Mouse (Mus musculus) neural tube, embryonic 11.5 days (tissue): ENCODE results near the gene Slc35b4. TPM values are rescaled to one million over a fixed set of nuclear protein-coding genes. Genes with fewer than 3 reads are reported as not detected.

ENCODE experiments used
- ATAC-seq: fragments of 200-750 bp; cut with Nextera tagmentation; 2 replicates; pipeline ENCODE4 v1.8.0; 2017; ENCODE audit warnings: moderate number of reproducible peaks, mild to moderate bottlenecking, moderate TSS enrichment, moderate library complexity; ENCODE audit not compliant: insufficient read depth, low FRiP score, low TSS enrichment
- DNase-seq: peaks from one replicate; pipeline ENCODE4 v3.0.0-alpha.2; 2015; ENCODE audit warnings: low spot score
- H3K27ac ChIP-seq: fragments of 300-500 bp; sonication (generic); 2 replicates; pipeline ENCODE4 v1.5.1; 2014; ENCODE audit warnings: low read depth, mild to moderate bottlenecking, low read length
- H3K27me3 ChIP-seq: fragments of 300-500 bp; sonication (generic); 2 replicates; pipeline ENCODE4 v1.6.1; 2014; ENCODE audit warnings: mild to moderate bottlenecking, low read length, mixed read lengths; ENCODE audit not compliant: control insufficient read depth, insufficient read depth
- H3K36me3 ChIP-seq: fragments of 300-500 bp; sonication (generic); 2 replicates; pipeline ENCODE4 v1.6.1; 2014; ENCODE audit warnings: mild to moderate bottlenecking, low read length, moderate library complexity, mixed read lengths; ENCODE audit not compliant: control insufficient read depth, insufficient read depth
- H3K4me1 ChIP-seq: fragments of 300-500 bp; sonication (generic); 2 replicates; pipeline ENCODE4 v1.6.1; 2014; ENCODE audit warnings: low read length, mixed read lengths; ENCODE audit not compliant: control insufficient read depth, insufficient read depth
- H3K4me2 ChIP-seq: fragments of 300-500 bp; sonication (generic); 2 replicates; pipeline ENCODE4 v1.6.1; 2014; ENCODE audit warnings: low read depth, mild to moderate bottlenecking, moderate library complexity
- H3K4me3 ChIP-seq: fragments of 300-500 bp; sonication (generic); 2 replicates; pipeline ENCODE4 v1.5.1; 2014; ENCODE audit warnings: low read depth, low read length
- H3K9ac ChIP-seq: fragments of 300-500 bp; sonication (generic); 2 replicates; pipeline ENCODE4 v1.6.1; 2014; ENCODE audit warnings: mild to moderate bottlenecking, low read length
- H3K9me3 ChIP-seq: fragments of 300-500 bp; sonication (generic); 2 replicates; pipeline ENCODE4 v1.6.1; 2016; ENCODE audit warnings: low read length; ENCODE audit not compliant: control insufficient read depth
- WGBS: fragments of 180-500 bp; shearing (Covaris S2); extraction: QIAGEN DNeasy Blood & Tissue Kit; methylation state at CpG from one replicate; pipeline ENCODE4 v1.1.7; 2014; 5-methylcytosine and 5-hydroxymethylcytosine counted together
- polyA plus RNA-seq: library from polyadenylated mRNA; unstranded; fragments of >200 nt; fragmentation: Nextera tagmentation; extraction: Ambion mirVana; gene quantifications from 2 replicates; pipeline ENCODE4 v1.2.1, GENCODE M21; 2014

Slc35b4 gene
- polyA plus RNA-seq, 1 experiment from 2014 or later = 51.2 TPM

GRCm38 (mm10) chr6:34148639-34149038, 28.3 kb downstream of the Slc35b4 start:
- no peak overlapping the region for H3K27ac ChIP-seq
- no peaks in the 10 kb centered on the region for H3K4me1 ChIP-seq
- no peaks in the 10 kb centered on the region for H3K27me3 ChIP-seq
- H3K9me3 ChIP-seq = no peaks in the 10 kb centered on the region
- H3K9ac ChIP-seq = no peak overlapping the region
- H3K36me3 ChIP-seq = no peaks in the 10 kb centered on the region
- DNase-seq (no peak), ATAC-seq (no peak)
- 79% methylated on average over 7 of the region's 7 CpGs for WGBS
- H3K4me3 ChIP-seq = no peak overlapping the region
- H3K4me2 ChIP-seq = no peak overlapping the region

- Histone ChIP-seq H3K9me3 (no peaks in the 10 kb centered on the region), H3K36me3 (no peaks in the 10 kb centered on the region), H3K27me3 (no peaks in the 10 kb centered on the region), H3K4me2 (no peak overlapping the region), H3K9ac (no peak overlapping the region), H3K4me1 (no peaks in the 10 kb centered on the region), H3K27ac (no peak overlapping the region), H3K4me3 (no peak overlapping the region)
- ATAC-seq = no peak
- DNase-seq = no peak
- 77% methylated on average over 3 of the region's 3 CpGs for WGBS
Measured at GRCm38 (mm10) chr6:34148021-34148420, 28.9 kb downstream of the Slc35b4 start.

DNA sequence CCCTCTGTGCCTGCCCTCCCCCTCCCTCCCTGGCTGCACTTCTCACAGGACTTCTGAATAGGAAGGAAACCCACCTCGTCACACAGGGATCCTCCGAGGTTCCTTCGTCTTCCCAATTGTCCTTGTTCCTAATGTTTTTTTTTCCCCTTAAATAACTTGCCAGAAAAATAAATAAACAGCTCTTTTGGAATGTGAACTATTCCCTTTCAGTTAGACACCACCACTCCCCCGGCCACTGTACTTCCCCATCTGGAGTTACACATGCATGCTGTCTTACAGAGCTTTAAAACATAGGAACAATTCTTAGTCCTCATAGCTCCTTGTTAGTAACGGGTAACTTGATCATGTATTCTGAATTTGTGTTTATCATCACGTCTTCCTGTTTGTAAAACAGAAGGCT, 30.9 kb downstream of the Slc35b4 start:
- ATAC-seq (no peak), DNase-seq (no peak)

GRCm38 (mm10) chr6:34142931-34143330, 34.0 kb downstream of the Slc35b4 start:
- no peaks in the 10 kb centered on the region for H3K9me3 ChIP-seq
- H3K4me2 ChIP-seq = no peak overlapping the region
- WGBS = 80% methylated on average over 11 of the region's 11 CpGs
- ATAC-seq (no peak), DNase-seq (no peak)
- H3K36me3 ChIP-seq = no peaks in the 10 kb centered on the region
- H3K4me1 ChIP-seq = no peaks in the 10 kb centered on the region
- no peaks in the 10 kb centered on the region for H3K27me3 ChIP-seq
- H3K27ac ChIP-seq = no peak overlapping the region
- H3K9ac ChIP-seq = no peak overlapping the region
- no peak overlapping the region for H3K4me3 ChIP-seq

More for the DNA sequence above, 30.9 kb downstream of the Slc35b4 start:
- Histone ChIP-seq H3K27me3 (no peaks in the 10 kb centered on the region), H3K9ac (no peak overlapping the region), H3K27ac (no peak overlapping the region), H3K4me1 (no peaks in the 10 kb centered on the region), H3K4me2 (no peak overlapping the region), H3K36me3 (no peaks in the 10 kb centered on the region), H3K4me3 (no peak overlapping the region), H3K9me3 (no peaks in the 10 kb centered on the region)
- 65% methylated on average over 6 of the region's 6 CpGs for WGBS

GRCm38 (mm10) chr6:34138366-34138765, 38.5 kb downstream of the Slc35b4 start:
- Histone ChIP-seq H3K4me3 (no peak overlapping the region), H3K4me1 (no peaks in the 10 kb centered on the region), H3K9ac (no peak overlapping the region), H3K27me3 (no peaks in the 10 kb centered on the region), H3K4me2 (no peak overlapping the region), H3K9me3 (no peaks in the 10 kb centered on the region), H3K36me3 (no peaks in the 10 kb centered on the region), H3K27ac (no peak overlapping the region)
- ATAC-seq = no peak
- DNase-seq = no peak
- 81% methylated on average over 3 of the region's 3 CpGs for WGBS

DNA sequence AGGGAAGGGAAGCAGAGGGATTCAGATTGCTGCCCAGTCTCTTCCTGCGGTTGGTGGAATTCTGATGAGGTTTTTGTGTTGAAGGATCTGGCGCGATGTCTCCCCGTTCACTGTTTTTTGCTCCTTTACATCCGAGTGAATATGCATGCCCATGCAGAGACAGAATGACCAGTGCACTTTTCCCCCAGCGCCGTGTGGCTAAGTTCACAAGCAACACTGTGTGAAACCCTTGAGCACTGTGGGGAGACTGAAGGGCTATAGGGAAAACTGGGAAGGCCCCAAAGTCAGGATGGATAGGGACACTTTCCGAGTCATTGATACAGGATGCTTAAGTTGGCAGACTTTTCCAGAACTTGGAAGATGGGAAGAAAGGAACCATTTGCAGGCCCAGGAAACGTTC, 44.5 kb downstream of the Slc35b4 start:
- Histone ChIP-seq H3K9ac (no peak overlapping the region), H3K4me3 (no peak overlapping the region), H3K36me3 (no peaks in the 10 kb centered on the region), H3K4me1 (no peaks in the 10 kb centered on the region), H3K9me3 (no peaks in the 10 kb centered on the region), H3K27ac (no peak overlapping the region), H3K4me2 (no peak overlapping the region), H3K27me3 (no peaks in the 10 kb centered on the region)
- no peak for DNase-seq
- ATAC-seq = no peak
- 90% methylated on average over 9 of the region's 9 CpGs for WGBS

- Histone ChIP-seq H3K36me3 (no peaks in the 10 kb centered on the region), H3K9ac (no peak overlapping the region), H3K4me2 (no peak overlapping the region), H3K4me1 (no peaks in the 10 kb centered on the region), H3K4me3 (no peak overlapping the region), H3K27me3 (no peaks in the 10 kb centered on the region), H3K9me3 (no peaks in the 10 kb centered on the region), H3K27ac (no peak overlapping the region)
- WGBS = 73% methylated on average over 2 of the region's 2 CpGs
- ATAC-seq (no peak), DNase-seq (no peak)
Measured at GRCm38 (mm10) chr6:34129261-34129660, 47.6 kb downstream of the Slc35b4 start.

DNA sequence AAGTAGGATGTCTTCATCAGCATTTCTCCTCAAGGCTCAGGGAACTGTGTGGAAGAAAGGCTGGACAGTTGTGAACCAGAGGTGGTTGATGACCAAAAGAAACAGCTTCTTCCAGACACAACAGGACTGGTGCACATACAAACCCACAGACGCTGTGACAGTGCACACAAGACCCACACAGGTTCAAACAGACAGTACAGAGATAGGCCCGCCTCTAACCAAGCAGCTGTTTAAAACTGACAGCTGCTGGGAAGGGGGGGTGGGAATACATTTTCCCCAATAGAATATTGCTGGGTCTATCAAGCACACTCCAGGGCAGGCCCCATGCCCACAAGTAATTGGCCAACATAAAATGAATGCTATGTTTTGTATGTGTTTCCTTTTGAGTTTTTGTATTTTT, 52.5 kb downstream of the Slc35b4 start:
- Histone ChIP-seq H3K4me3 (no peak overlapping the region), H3K4me1 (no peaks in the 10 kb centered on the region), H3K4me2 (no peak overlapping the region), H3K9me3 (no peaks in the 10 kb centered on the region), H3K36me3 (no peaks in the 10 kb centered on the region), H3K27me3 (no peaks in the 10 kb centered on the region), H3K9ac (no peak overlapping the region), H3K27ac (no peak overlapping the region)
- no peak for ATAC-seq
- DNase-seq = no peak
- WGBS = 92% methylated on average over 2 of the region's 2 CpGs

- Histone ChIP-seq H3K27me3 (no peaks in the 10 kb centered on the region), H3K4me2 (no peak overlapping the region), H3K4me3 (no peak overlapping the region), H3K36me3 (no peaks in the 10 kb centered on the region), H3K9me3 (no peaks in the 10 kb centered on the region), H3K27ac (no peak overlapping the region), H3K9ac (no peak overlapping the region), H3K4me1 (no peaks in the 10 kb centered on the region)
- WGBS = 82% methylated on average over 7 of the region's 7 CpGs
- no peak for DNase-seq
- ATAC-seq = no peak
Measured at GRCm38 (mm10) chr6:34116838-34117478, 60.0 kb downstream of the Slc35b4 start.
